Mouse (Mus musculus) hindbrain, postnatal 0 days (tissue): ENCODE results near the gene Cntnap1. TPM values are rescaled to one million over a fixed set of nuclear protein-coding genes. Genes with fewer than 3 reads are reported as not detected.
A peak's percentile ranks its signal among the peaks of the same experiment; 100 is the strongest.

Experiments
- ATAC-seq: fragments of 200-750 bp; cut with Nextera tagmentation; 2 replicates; pipeline ENCODE4 v1.8.0; 2017; ENCODE audit warnings: mild to moderate bottlenecking, moderate TSS enrichment, moderate library complexity
- DNase-seq: peaks from one replicate; pipeline ENCODE4 v3.0.0-alpha.2; 2015; ENCODE audit warnings: low spot score
- H3K27ac ChIP-seq: fragments of 300-500 bp; sonication (generic); 2 replicates; pipeline ENCODE4 v1.5.1; 2014; ENCODE audit warnings: mild to moderate bottlenecking
- H3K27me3 ChIP-seq: fragments of 300-500 bp; sonication (generic); 2 replicates; pipeline ENCODE4 v1.6.1; 2014; ENCODE audit warnings: low read length, mixed read lengths; ENCODE audit not compliant: insufficient read depth
- H3K36me3 ChIP-seq: fragments of 300-500 bp; sonication (generic); 2 replicates; pipeline ENCODE4 v1.6.1; 2014; ENCODE audit warnings: low read length, mixed read lengths; ENCODE audit not compliant: insufficient read depth
- H3K4me1 ChIP-seq: fragments of 300-500 bp; sonication (generic); 2 replicates; pipeline ENCODE4 v1.6.1; 2014; ENCODE audit warnings: antibody characterized with exemption, low read length, mixed read lengths; ENCODE audit not compliant: insufficient read depth
- H3K4me2 ChIP-seq: fragments of 300-500 bp; sonication (generic); 2 replicates; pipeline ENCODE4 v1.6.1; 2014; ENCODE audit warnings: low read depth, mild to moderate bottlenecking, low read length, moderate library complexity, mixed read lengths
- H3K4me3 ChIP-seq: fragments of 300-500 bp; sonication (generic); 2 replicates; pipeline ENCODE4 v1.5.1; 2014; ENCODE audit warnings: low read length
- H3K9ac ChIP-seq: fragments of 300-500 bp; sonication (generic); replicated peaks from 2 replicates; pipeline ENCODE4 v1.6.1; 2014; ENCODE audit warnings: mild to moderate bottlenecking, low read length, moderate library complexity, mixed read lengths
- H3K9me3 ChIP-seq: fragments of 300-500 bp; sonication (generic); 2 replicates; pipeline ENCODE4 v1.6.1; 2016; ENCODE audit warnings: low read length, mixed read lengths
- CTCF ChIP-seq: IDR thresholded peaks from 2 replicates; pipeline ENCODE4 v1.5.1; 2016; ENCODE audit warnings: antibody characterized with exemption, control low read depth, low read depth
- WGBS: fragments of 180-500 bp; shearing (Covaris S2); extraction: QIAGEN DNeasy Blood & Tissue Kit; methylation state at CpG from one replicate; pipeline ENCODE4 v1.1.7; 2014; 5-methylcytosine and 5-hydroxymethylcytosine counted together
- polyA plus RNA-seq: library from polyadenylated mRNA; unstranded; fragments of >200 nt; fragmentation: Nextera tagmentation; extraction: Ambion mirVana; gene quantifications from 2 replicates; pipeline ENCODE4 v1.2.1, GENCODE M21; 2015
- total RNA-seq: library from RNA; depleted of rRNA; stranded (reverse); fragments of >200 nt; gene quantifications from 2 replicates; pipeline ENCODE4 v1.2.3, GENCODE M21; 2014

Gene Cntnap1
- total and polyA plus RNA-seq, 2 experiments from 2014 or later: 6.5 to 28.9 TPM

DNA sequence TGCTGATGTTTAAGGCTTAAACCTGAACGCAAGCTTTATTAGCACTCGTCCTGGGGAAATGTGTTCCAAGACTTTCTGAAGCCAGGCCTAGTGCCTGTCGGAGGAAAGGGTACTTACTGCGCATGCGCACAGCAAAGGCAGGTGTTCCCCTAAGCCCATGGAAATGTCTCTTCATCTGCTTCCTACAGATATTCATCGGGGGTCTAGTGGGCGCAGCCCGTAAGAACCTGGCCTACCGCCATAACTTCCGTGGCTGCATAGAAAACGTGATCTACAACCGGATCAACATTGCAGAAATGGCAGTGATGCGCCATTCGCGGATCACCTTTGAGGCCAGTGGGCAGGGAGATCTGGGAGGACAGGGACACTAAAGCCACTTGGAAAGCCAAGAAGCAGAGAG, 9.0 kb downstream of the Cntnap1 start:
- H3K4me3 ChIP-seq: no peak overlapping the region
- no peak overlapping the region for H3K9ac ChIP-seq
- DNase-seq: no peak
- 77% methylated on average over 15 of the region's 15 CpGs for WGBS
- peaks cover 13% of the 10 kb centered on the region; the same call in 1 of the 2 replicates for H3K36me3 ChIP-seq
- no peak for TF ChIP-seq CTCF
- peaks cover 2% of the 10 kb centered on the region for H3K4me1 ChIP-seq
- H3K27ac ChIP-seq: no peak overlapping the region
- no peaks in the 10 kb centered on the region for H3K9me3 ChIP-seq
- peak overlapping the region; percentile 60; the same call in 1 of the 2 replicates for H3K4me2 ChIP-seq
- ATAC-seq: no peak
- no peaks in the 10 kb centered on the region for H3K27me3 ChIP-seq

GRCm38 (mm10) chr11:101180261-101180660, 9.9 kb downstream of the Cntnap1 start:
- ATAC-seq: no peak
- Histone ChIP-seq H3K9ac (no peak overlapping the region), H3K27ac (no peak overlapping the region), H3K4me3 (no peak overlapping the region), H3K4me1 (no peaks in the 10 kb centered on the region; the same call in 1 of the 2 replicates), H3K36me3 (peaks cover 22% of the 10 kb centered on the region), H3K9me3 (no peaks in the 10 kb centered on the region), H3K4me2 (no peak overlapping the region), H3K27me3 (no peaks in the 10 kb centered on the region)
- no peak for TF ChIP-seq CTCF
- WGBS: 75% methylated on average over 17 of the region's 17 CpGs
- no peak for DNase-seq

DNA sequence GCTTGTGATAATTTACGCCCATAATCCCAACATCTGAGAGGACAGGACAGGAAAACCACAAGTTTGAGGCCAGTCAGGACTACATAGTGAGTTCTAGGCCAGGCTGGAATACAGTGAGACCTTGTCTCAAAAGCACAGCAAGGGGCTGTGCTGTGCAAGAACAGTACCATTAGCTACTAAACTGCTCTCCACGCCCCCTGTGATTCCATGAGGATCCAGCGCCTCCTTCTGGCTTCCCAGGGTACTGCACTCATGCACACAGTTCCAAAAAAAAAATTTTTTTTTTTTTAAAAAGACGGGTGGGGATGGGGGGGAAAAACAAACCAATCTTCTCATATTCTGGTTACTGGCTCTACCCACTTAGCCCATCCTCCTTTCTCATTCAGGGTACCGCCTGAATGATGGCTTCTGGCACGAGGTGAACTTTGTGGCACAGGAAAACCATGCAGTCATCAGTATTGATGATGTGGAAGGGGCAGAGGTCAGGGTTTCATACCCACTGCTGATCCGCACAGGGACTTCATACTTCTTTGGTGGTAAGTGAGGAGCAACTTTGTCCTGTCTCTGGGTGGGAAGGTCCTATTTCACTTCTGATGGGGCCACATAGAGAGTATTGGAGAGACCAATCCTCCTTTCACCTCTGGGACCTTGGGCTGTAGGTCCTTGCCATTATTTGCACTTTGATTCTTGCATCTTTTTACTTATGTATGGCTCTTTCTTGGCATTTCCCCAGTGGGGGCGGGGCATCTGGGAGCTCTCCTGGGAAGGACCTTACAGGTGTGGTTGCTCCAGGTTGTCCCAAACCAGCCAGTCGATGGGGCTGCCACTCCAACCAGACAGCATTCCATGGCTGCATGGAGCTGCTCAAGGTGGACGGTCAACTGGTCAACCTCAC, 10.8 kb downstream of the Cntnap1 start:
- no peak overlapping the region for H3K4me2 ChIP-seq
- H3K27me3 ChIP-seq: no peaks in the 10 kb centered on the region
- ATAC-seq: no peak
- no peaks in the 10 kb centered on the region; the same call in 1 of the 2 replicates for H3K4me1 ChIP-seq
- peaks cover 22% of the 10 kb centered on the region for H3K36me3 ChIP-seq
- no peak overlapping the region for H3K9ac ChIP-seq
- no peak overlapping the region for H3K27ac ChIP-seq
- TF ChIP-seq CTCF: peak; percentile 91
- WGBS: 43% methylated on average over 10 of the region's 10 CpGs
- H3K4me3 ChIP-seq: no peak overlapping the region
- peak; percentile 84 for DNase-seq
- H3K9me3 ChIP-seq: no peaks in the 10 kb centered on the region

- no peaks in the 10 kb centered on the region for H3K9me3 ChIP-seq
- no peak overlapping the region for H3K4me3 ChIP-seq
- peaks cover 22% of the 10 kb centered on the region for H3K36me3 ChIP-seq
- H3K9ac ChIP-seq: no peak overlapping the region
- ATAC-seq (no peak), DNase-seq (no peak)
- H3K27ac ChIP-seq: no peak overlapping the region
- no peak overlapping the region for H3K4me2 ChIP-seq
- no peaks in the 10 kb centered on the region; the same call in 1 of the 2 replicates for H3K4me1 ChIP-seq
- WGBS: 92% methylated on average over 11 of the region's 11 CpGs
- no peak for TF ChIP-seq CTCF
- no peaks in the 10 kb centered on the region for H3K27me3 ChIP-seq
Observed at GRCm38 (mm10) chr11:101181961-101182360, 11.6 kb downstream of the Cntnap1 start.

- Histone ChIP-seq H3K9ac (0 out of 2 replicates have a peak overlapping the region, but pooled peaks have one; percentile 9), H3K4me2 (no peak overlapping the region), H3K36me3 (peaks cover 22% of the 10 kb centered on the region), H3K27ac (no peak overlapping the region), H3K4me1 (no peaks in the 10 kb centered on the region), H3K27me3 (no peaks in the 10 kb centered on the region), H3K4me3 (no peak overlapping the region), H3K9me3 (no peaks in the 10 kb centered on the region)
- no peak for TF ChIP-seq CTCF
- WGBS: 67% methylated on average over 14 of the region's 14 CpGs
- ATAC-seq: no peak
- DNase-seq: no peak
Observed at GRCm38 (mm10) chr11:101182771-101183517, 12.6 kb downstream of the Cntnap1 start.

- Histone ChIP-seq H3K9ac (no peak overlapping the region), H3K36me3 (peaks cover 22% of the 10 kb centered on the region), H3K4me1 (peaks cover 7% of the 10 kb centered on the region), H3K27me3 (no peaks in the 10 kb centered on the region), H3K9me3 (no peaks in the 10 kb centered on the region), H3K4me3 (no peak overlapping the region), H3K4me2 (no peak overlapping the region), H3K27ac (no peak overlapping the region)
- 91% methylated on average over 12 of the region's 12 CpGs for WGBS
- DNase-seq (no peak), ATAC-seq (no peak)
- no peak for TF ChIP-seq CTCF
Observed at GRCm38 (mm10) chr11:101184984-101185383, 14.7 kb downstream of the Cntnap1 start.
